Mouse (Mus musculus): ENCODE results near the gene Mef2d.

The Mef2d gene

DNA sequence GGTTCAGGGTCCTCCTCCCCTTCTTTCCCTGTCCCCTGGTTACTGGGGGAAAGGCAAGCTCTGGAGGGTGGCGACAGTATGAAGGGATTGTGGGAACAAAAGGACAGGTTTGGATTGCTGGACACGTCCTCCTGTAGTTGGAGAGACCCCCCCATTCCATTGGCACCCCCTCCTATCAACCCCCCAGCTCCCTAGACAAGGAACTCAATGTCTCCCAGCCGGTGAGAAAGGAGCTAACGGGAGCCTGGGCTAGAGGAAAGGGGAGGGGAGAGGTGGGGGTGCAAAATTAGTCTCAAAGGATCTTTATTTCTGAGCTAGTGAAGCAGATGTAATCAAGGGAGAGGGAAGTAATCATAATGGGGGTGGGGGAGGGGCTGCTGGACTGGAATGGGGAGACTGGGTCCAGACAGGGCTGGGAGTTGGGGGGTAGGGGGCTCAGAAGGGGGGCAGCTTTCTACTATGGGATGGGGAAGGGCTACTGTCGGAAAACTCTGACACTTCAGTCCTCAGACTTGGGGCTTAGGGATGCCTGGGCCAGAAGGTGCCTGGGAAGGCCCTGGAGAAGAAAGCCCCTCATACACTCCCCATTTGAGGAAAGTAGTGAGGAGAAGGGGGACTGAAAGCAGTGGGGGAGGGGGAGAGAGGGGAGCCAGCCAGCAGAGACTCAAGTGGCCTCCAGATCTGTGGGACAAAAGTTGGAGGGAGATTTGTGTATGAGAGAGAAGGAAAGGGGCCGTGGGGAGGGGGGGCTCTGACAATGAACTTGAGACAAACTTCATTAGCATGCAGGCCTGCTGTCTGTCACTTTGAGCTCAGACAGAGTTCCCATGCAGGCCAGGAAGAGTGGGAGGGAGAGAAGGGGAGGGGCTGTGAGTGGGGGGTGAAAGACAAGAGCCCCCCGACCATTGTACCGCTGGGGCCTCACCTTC is 63.7 kb downstream of the Mef2d start:
- no peak for DNase-seq (ENCODE audit: extremely low read depth, insufficient read length, low spot score)

DNA sequence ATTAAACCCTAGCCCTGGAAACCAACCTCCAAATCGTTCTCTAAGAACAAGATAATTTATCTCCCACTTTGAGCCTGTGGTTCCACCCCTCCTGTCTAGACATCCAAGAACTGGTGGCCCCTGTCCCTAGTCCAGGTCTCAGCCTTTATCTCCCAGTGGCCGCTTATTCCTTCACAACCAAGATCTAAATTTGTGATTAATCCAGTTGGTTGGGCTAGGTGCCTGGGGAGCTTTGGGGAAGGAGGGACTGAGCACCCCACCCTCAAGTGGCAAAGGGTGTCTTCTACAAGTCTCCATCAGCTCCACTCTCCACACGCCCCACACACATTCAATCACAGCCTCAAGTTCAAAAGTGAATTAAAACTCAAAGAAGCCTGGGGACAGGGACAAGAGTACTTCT is 64.3 kb downstream of the Mef2d start:
- DNase-seq (ENCODE audit: extremely low read depth, insufficient read length, low spot score), result no peak

DNA sequence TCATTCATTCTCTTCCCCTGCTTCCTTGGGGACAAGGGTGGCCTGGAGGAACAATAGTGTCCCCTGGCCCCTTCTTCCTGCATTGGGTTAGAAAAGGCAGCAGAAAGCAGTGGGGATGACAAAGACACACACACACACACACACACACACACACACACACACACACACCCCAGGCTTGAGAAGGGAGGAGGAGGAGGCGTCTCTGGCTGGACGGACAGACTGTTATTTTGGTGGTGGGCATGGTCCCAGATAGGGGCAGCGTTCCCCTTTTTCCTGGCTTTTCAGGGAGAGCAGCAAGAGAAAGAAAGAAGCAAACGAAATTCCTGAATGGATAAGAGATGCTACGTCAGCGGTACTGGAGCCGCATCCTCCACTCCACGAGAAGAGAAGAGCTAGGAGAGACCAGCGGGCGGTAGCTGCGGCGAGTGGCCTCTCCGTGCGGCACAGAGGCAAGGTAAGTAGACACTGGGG is 64.8 kb downstream of the Mef2d start:
- DNase-seq (ENCODE audit: extremely low read depth, insufficient read length, low spot score), result no peak

DNA sequence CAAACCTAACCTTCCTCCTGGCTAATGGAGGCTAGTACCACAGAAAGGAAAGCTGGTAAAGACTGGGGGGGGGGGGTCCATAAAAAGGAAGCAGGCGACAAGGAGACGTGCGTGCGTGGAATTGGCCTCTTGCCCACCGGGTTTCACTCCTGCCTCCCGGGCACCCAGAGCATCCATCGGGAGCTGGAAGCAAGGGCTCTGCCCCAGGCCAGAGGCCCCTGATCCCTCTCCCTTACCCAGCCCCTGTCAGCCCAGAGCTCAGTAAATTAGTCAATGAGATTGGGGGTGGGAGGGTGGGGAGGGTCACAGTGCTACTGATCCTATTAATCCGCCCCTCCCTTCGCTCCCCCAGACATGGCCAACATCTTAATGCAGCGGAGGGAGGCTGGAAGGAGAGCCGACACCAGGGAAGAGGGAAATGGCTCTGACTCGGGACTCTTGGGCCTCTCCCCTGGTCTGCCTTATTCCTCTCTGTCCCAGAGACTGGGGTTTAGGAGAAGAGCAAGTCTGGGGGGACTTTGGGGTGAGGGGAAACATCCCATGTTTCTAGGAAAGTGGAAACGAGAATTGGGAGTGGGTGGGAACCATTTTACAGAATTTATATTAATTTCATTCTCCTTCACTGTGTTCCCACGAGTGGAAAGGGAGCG is 65.4 kb downstream of the Mef2d start:
- DNase-seq (ENCODE audit: extremely low read depth, insufficient read length, low spot score), result no peak

DNA sequence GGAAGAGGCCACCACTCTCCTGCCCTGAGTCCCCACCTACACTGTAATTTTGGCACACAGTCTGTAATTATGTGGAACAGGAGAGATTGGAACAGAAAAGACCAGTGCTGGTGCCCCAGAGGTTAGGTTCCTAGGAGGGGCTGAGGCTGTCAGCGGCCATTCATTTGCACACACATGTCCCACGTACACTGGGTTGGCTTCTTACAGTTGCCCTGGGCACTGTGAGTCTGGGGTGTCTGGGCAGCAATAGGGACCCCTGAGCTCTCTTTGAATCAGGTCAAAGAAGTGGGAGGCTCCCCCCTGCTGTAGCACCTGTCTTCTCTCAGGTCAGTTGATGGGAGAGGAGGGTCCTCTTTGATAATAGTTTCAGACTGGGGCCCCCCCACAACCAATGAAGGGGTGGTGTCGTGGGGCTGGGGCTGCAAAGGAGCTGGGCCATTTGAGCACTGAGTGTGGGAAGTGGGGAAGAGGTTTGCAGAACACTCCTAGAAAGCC is 66.1 kb downstream of the Mef2d start:
- no peak for DNase-seq (ENCODE audit: extremely low read depth, insufficient read length, low spot score)

DNA sequence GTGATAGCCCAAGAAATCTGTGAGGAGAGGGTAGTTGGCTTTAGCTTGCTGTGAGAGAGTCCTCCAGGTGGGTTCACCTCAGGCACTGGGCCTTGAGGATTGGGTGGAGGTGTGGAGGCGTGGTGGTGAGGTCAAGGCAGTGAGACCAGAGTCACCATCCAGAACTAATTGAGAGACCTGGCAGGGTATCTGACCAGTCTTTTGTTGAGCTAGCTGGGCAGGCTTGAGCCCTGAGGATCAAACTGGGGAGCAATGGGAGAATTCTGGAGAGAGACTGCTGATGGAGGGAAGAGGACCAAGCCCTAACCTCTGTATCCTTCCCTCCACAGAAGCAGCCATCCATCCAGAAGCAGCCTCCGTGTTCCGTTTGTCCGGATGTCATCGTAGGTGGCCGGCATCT is 67.1 kb downstream of the Mef2d start:
- DNase-seq (ENCODE audit: extremely low read depth, insufficient read length, low spot score), result no peak

DNA sequence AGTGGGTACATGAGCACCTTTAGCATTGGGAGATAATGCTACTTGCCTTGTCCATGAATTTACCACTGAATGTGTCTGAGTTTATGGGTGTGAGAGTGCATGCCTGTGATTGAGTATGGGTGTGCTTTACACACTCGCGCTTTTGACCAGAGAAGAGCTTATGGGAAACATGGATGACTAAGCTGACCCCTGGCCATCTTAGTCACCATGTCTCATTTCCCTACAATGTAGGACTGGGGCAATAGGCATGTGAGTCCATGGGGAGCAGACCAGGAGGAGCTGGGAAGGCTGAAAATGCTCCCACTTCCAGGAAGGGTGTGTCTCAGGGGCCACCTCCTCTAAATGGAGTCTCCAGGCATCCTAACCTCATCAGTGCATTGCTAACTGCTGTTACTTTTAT is 67.9 kb downstream of the Mef2d start:
- peak; percentile 43 for DNase-seq (ENCODE audit: extremely low read depth, insufficient read length, low spot score)

DNA sequence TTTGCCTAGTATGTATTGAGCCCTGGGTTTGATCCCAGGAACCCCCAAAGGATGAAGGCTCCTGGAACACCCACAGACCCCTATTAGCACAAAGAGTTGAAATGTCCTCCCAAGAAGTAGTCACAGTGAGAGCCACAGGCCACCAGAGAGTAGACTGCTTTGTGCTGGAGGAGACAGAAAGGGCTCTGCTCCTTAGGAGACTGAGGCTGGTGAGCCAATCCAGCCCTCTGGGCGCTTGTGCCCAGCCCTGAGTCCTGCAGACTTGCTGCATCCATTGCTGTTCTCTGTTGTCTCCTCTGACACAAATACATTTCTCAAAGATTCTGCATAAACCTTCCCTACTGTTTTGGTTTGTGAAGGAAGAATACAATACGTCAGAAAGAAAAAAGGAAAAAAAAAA is 68.7 kb downstream of the Mef2d start:
- no peak for DNase-seq (ENCODE audit: extremely low read depth, insufficient read length, low spot score)

DNA sequence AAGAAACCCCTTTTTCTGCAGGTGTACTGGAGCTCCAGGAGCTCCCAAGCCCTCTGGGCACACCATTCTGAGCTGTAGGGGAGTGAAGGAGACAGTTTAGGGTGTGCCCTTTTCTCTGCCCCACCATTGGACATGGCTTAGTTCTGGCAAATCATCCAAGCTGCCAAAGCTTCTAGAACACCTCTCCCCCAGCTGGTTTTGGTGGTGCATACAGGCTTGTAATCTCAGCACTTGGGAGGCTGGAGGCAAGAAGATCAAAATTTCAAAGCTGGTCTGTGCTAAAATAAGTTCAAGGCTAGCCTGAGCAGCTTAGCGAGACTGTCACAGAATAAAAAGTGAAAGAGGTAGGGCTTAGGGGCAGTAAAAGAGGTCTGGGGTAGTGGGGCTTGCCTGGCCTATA is 70.2 kb downstream of the Mef2d start:
- DNase-seq (ENCODE audit: extremely low read depth, insufficient read length, low spot score), result no peak

DNA sequence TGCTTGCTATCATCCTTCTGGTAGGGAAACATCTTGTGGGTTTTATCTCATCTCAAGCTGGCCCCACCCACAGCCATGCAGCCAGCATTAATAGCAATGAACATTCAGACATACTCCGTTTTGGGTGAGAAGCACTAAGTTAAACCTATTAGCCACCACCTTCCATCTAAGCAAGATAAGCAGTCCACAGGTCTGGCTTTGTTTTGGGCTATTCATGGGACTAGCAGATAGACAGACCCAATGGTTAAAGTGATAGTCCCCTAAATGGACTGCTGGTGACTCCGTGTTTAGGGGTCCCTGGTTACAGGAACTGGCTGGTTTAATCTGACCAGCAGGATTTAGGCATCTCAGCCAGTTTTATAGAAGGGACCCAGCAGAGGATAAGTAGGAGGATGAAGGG is 70.8 kb downstream of the Mef2d start:
- no peak for DNase-seq (ENCODE audit: extremely low read depth, insufficient read length, low spot score)

DNA sequence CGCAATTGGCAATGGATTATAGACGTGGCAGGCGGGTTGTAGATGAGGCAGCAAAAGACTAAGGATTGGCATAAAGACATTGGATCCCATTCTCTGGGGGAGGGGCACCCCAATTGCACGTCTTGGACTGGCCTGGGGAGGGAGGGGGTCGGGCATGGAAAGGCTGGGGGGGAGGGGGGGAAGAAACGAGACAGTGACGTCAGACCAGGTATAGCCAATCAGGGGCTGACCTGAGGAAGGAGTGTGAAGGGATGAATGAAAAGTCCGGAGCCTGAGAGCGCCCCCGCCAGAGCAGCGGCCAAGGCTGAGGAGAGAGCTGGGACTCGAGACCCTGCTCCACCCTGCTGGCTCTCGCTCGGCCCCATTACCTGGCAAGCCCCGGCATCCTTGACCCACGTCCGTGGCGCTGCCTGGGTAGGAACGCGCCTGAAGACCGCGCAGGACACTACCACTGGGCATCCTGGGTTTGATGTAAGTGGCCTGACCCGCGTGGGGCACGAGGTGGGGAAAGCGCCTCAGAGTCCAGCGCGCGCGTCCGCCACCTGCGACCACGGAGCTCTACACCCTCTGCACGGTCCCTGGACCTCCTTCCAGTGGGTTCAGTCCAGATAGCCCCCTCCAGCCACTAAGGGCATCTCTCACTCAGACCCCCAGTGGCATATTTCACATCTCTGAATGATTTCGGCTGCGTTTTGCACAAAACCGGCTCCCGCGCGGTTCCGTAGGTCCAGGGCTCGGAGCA is 72.2 kb downstream of the Mef2d start:
- no peak for DNase-seq (ENCODE audit: extremely low read depth, insufficient read length, low spot score)

DNA sequence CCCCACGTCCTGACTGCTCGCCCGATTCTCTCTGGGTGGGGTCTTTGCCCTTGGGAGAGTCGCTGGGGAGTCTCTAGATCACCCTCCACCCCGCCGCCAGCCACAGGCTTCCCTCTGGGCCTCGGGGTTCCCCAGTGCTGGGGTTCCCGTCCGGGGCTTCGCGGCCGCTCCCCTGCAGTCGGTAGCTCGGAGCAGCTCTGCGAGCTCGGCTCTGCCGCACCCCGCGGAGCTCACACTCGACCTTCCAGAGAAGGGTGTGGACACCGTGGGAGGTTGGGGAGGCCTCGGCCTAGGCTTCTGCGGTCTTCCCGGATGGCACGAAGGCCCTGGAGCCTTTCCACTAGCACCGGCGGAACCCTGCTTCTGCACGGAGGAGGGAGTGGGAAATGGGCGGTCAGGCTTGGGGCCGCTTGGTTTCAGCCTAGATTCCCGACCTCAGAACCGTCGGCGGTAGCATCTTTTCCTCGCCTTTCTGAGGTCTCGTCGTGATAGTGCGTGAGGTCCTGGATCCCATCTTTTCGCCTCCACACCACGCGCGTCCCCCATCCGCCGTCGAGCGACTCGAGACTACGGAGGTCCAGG is 72.9 kb downstream of the Mef2d start:
- no peak for DNase-seq (ENCODE audit: extremely low read depth, insufficient read length, low spot score)

DNA sequence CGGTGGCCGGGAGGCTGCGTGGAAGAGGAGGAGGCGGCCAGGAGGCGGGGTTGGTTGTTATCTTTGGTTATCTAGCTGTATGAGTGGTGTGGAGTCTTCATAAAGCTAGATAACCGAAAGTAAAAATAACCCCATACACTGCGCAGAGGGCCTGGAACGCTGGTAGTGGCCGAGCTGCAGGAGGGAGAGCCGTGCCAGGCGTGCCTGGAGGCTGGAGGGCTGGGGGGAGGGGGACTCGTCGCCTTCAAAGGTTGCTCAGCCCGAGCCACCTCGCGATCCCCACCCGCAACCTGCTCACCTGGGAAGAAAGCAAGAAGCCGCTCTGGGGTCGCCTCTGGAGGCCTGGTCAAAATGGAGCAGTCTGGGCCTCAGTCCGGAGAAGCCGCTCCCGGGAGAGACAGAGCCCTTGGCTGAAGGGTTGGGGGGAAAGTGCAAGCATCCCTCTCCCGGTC is 73.4 kb downstream of the Mef2d start:
- no peak for DNase-seq (ENCODE audit: extremely low read depth, insufficient read length, low spot score)

DNA sequence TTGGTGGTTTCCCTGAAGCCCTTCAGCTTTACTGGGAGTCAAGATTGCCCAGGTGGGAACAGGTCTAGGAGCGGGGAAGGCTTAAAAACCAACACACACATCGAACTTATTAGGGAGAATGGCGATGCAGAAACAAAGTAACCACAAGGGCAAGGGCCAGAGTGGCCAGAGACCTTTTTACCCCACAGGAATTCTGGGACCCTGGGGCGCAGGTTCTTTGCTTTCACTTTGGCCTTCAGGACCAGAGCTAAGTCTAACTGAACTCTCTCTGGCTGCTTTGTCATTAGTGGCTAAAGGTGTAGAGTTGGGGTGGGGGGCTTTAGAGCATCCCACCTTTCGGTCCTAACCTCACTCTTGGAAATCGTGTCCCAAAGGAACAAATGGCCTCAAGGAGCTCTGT is 73.9 kb downstream of the Mef2d start:
- DNase-seq (ENCODE audit: extremely low read depth, insufficient read length, low spot score), result no peak

DNA sequence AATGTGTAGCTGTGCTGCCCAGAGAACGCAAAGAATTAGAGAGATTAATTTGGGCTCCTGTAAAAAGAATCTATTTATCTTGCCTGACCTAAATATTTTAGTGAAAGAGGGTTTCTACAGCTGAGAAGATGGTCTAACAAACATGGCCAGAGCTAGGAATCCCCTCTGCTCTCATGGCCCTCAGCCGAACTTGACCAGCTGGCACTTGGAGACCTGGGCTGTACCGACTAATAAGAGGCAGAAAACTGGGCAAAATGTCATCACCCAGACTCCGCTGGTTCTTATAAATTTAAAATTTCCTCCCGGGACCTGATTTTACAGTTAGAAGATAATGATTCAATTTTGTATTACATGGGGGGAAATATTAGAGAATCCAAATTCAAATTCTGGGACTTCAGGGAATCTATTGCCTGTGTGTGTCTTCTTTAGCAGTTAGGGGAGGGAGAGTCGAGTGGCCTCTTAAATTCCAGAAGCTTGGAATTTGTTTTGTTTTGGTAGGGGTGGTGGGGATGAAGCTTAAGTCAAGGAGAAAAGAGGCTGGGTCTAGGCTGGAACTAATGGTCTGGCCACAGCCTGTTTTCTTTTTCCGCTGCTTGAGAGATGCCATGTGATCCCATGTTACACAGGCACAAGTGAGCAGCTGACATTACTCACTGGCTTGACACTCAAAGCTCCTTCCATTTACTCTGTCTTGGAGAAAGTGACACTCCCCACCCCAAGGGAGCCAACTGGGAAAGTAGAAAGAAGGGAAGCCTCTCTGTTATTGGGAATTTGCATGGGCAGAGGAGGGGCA is 74.6 kb downstream of the Mef2d start:
- no peak for DNase-seq (ENCODE audit: extremely low read depth, insufficient read length, low spot score)

DNA sequence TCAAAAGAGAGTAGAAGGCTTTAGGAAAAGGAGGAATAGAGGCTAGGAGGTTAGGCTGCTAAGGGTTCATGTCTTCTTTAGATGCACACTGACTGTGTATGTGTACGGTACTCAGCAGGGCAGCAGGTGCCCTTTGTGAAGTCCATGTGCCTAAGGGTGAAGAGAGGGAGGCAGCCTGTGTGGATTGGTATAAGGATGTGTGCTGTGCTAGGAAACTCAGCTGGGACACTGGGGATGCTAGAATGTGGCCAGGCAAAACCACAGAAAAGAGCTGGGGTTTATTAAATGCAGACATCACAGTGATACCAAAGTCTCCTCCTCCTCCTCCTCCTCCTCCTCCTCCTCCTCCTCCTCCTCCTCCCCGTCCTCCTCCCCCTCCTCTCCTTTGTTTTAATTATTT is 75.5 kb downstream of the Mef2d start:
- no peak for DNase-seq (ENCODE audit: extremely low read depth, insufficient read length, low spot score)

DNA sequence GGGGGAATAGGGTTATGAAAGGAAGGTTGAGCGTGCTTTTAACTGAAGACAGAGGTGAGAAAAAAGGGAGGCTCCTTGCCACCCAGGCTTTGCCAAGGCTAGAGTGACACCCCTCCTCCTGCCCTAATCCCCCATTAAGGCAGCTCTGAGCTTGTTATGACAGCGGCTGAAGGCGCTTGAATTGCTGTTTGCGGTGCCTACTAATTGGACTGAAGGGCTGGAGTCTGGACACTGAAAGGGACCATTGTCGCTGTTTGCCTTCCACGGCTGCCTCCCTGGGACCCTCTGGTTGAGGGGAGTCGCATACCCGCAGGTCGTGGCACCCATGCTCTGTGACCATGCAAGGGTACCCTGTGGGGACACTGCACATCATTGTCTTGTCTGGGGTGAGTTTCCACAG is 77.8 kb downstream of the Mef2d start:
- DNase-seq (ENCODE audit: extremely low read depth, insufficient read length, low spot score), result no peak

DNA sequence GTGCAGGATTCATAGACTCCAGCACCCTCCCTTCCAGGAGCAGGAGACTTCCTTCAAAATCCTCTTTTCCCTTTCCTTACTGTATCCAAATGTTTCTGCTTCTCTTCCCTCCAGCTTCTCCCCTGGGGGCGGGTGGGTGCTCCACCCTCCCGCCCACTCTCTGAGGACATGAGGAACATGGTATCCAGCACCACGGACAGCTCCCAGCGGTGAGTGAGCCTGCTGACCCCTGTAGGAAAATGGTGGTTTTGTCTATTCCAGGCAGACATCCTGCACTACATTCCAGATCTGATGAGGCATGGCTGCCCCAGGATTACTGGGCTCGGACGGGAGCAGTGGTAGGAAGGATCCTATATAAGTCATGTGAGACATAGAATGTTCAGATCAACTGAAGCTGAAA is 78.7 kb downstream of the Mef2d start:
- peak; percentile 57 for DNase-seq (ENCODE audit: extremely low read depth, insufficient read length, low spot score)

All from 3134 (cell line).